Mouse (Mus musculus) liver (tissue): ENCODE measurements at regions not wholly inside any gene's neighbourhood (a gene's known extent, or its start where the extent isn't known, plus 50 kb on each side); places are given as distances from the start of the nearest gene placed in this dataset.

Source experiments
- DNase-seq: peaks from one replicate; pipeline ENCODE4 v3.0.0-alpha.2; 2020; ENCODE audit warnings: mixed read lengths

- DNase-seq = no peak
These were observed 83.7 kb upstream of the Ppp2r5a start for GRCm38 (mm10) chr1:191486766-191487165.

GRCm38 (mm10) chr1:191484726-191485425, 81.8 kb upstream of the Ppp2r5a start:
- DNase-seq = no peak

GRCm38 (mm10) chr1:191479906-191480379, 76.9 kb upstream of the Ppp2r5a start:
- DNase-seq = peak; percentile 25

GRCm38 (mm10) chr1:191472551-191472950, 69.5 kb upstream of the Ppp2r5a start:
- DNase-seq = no peak

GRCm38 (mm10) chr1:191471489-191471888, 68.4 kb upstream of the Ppp2r5a start:
- DNase-seq = no peak

- DNase-seq = no peak
These were observed 67.3 kb upstream of the Ppp2r5a start for GRCm38 (mm10) chr1:191470190-191470985.

GRCm38 (mm10) chr1:191468837-191469529, 65.9 kb upstream of the Ppp2r5a start:
- no peak for DNase-seq

GRCm38 (mm10) chr1:191466261-191466660, 63.2 kb upstream of the Ppp2r5a start:
- no peak for DNase-seq

GRCm38 (mm10) chr1:191465723-191466122, 62.7 kb upstream of the Ppp2r5a start:
- no peak for DNase-seq

- no peak for DNase-seq
These were observed 62.1 kb upstream of the Ppp2r5a start for GRCm38 (mm10) chr1:191465170-191465569.

- DNase-seq = no peak
These were observed 58.9 kb upstream of the Ppp2r5a start for GRCm38 (mm10) chr1:191461811-191462491.

- no peak for DNase-seq
These were observed 56.0 kb upstream of the Ppp2r5a start for GRCm38 (mm10) chr1:191459066-191459465.

GRCm38 (mm10) chr1:191458292-191458691, 55.2 kb upstream of the Ppp2r5a start:
- DNase-seq = no peak

- DNase-seq = no peak
These were observed 54.0 kb upstream of the Ppp2r5a start for GRCm38 (mm10) chr1:191457103-191457502.

- DNase-seq = no peak
These were observed 51.5 kb upstream of the Ppp2r5a start for GRCm38 (mm10) chr1:191454604-191455003.

GRCm38 (mm10) chr1:191453589-191453988, 50.5 kb upstream of the Ppp2r5a start:
- DNase-seq = no peak
